Mouse (Mus musculus) bone marrow, adult 2 months (tissue): ENCODE measurements around the gene Gga2.

ENCODE experiments used
- CTCF ChIP-seq: fragments of 200-500 bp; IDR thresholded peaks from 2 replicates; pipeline ENCODE4 v1.5.1; 2011; ENCODE audit warnings: low read length, control low read depth; ENCODE audit not compliant: control insufficient read depth, insufficient read depth
- POLR2A ChIP-seq: fragments of 200-500 bp; IDR thresholded peaks from 2 replicates; pipeline ENCODE4 v1.6.1; 2011; ENCODE audit warnings: low read depth, mild to moderate bottlenecking, control low read depth, low read length, borderline replicate concordance; ENCODE audit not compliant: control insufficient read depth

GRCm38 (mm10) chr7:121962571-121962959 lies 58.5 kb downstream of the Gga2 start:
- no peak for TF ChIP-seq CTCF
- TF ChIP-seq POLR2A, result no peak
